Mouse (Mus musculus) T-helper 2 cell (primary cell): ENCODE results near the gene Birc5.

Source experiments
- in situ Hi-C: fragments of 300-600 bp; cut with MboI, MseI; formaldehyde crosslinking; loops from one replicate; pipeline ENCODE4 v1.15.1; 2025; ENCODE audit warnings: high pct_unique_total_duplicates

The Birc5 gene

GRCm38 (mm10) chr11:117848985-117849671, at the start of gene Birc5:
TSS of gene Birc5 (plus strand) at chr11:117849251.
- in situ Hi-C loops, result no loop called here

- in situ Hi-C loops, result loop anchor here (25.0 kb wide), 1 partner anchor 1413 kb away; no protein-coding TSS in a partner anchor
Observed at GRCm38 (mm10) chr11:117800038-117800437, 49.0 kb upstream of the Birc5 start.

DNA sequence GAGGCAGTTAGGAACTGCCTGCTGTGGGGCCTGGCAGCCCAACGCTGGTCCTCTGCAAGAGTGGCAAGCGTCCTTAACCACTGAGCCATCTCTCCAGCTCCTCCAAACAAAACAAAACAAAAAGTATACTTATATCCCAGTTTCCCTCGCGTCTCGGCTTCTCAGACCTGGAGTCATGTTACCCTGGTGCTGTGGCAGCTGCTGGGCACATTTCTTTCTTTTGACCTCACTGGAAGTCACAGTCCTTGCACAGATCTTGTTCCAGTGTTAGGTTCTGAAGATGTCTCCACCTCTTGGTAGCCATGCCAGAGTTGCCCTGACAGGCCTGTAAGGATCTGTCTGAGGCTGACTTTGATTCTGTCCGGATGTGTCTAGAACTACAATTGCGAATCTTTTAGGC, 47.4 kb upstream of the Birc5 start:
- in situ Hi-C loops, result loop anchor here (25.0 kb wide), 1 partner anchor 1414 kb away; no protein-coding TSS in a partner anchor

DNA sequence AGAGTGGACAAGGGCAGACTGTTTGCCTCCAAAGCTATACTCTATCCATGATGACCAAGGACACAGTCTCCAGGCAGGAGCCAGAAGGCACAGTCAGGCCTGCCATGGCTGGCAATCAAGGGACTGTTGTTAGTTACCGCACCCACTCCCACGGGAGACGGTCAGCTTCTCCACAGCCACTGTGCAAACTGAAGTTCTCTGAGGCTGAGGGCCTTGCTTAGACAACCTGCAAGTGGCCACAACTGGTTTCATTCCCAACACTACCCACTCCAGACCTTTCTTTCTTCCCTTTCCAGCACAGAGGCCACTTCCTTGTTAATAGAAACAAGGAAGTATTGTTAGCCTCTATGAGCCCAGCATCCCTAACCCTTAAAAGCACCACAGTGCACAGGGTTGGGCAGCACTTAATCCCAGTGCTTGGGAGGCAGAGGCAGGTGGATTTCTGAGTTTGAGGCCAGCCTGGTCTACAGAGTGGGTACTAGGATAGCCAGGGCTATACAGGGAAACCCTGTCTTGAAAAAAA, 45.8 kb upstream of the Birc5 start:
- in situ Hi-C loops, result loop anchor here (25.0 kb wide), 1 partner anchor 1416 kb away; no protein-coding TSS in a partner anchor

DNA sequence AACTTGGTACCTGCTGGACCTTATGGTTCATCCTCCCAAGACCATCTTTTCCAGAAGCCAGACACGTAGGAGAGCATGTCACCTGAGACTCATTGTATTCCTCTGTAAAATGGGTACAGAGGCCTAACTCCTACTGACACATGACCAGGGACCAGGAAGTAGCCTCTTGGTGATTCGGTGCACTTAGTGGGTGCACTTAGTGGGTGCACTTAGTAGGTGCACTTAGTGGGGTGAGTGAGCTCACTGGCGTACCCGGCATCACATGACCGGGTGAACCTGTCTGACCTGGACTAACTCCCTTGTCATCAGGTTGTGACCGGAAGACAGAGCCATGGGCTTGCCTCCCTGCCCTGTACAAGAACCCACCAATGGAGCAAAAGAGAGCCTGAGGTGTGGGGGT, 42.3 kb upstream of the Birc5 start:
- in situ Hi-C loops, result loop anchor here (25.0 kb wide), 1 partner anchor 1419 kb away; no protein-coding TSS in a partner anchor

DNA sequence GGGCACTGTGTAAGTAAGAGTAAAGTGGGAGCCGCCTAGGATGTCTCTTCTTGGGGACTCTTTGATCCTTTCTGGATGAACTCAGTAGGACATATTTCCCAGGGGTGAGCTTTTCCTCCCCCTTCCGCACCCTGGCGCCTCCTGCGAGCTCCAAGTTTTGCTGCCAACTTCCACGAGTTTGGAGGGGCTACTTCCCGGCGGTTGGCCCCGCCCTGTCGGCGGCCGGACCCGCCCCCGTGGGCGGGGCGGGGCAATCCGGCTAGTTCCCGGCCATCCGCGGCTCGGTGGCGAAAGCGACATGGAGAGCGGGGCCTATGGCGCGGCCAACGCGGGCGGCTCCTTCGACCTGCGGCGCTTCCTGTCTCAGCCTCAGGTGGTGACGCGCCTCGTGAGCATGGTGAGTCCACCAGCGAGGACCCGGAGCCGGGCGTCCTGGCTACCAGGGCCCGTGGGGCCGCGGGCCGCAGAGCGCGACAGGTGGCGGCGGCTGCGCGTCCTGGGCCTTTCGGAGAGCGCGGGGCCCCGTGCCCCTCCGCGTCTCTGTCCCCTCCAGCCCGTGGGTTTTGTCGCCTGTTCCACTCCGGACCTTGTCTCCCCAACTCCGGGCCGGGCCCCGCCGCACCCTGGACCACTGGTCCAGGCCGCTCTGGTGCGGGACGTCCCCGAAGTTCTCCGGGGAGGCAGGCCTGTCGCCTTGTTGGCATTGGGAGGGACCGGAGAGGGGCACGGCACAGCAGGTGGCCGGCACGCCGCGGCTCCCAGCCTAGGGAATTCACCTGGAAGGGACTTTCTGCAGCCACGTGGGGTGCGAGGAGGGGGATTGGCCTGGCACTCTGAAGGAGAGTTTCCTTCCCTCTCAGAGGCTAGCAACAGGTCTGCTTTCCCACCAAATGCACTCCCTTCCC, 39.4 kb upstream of the Birc5 start, which contains the start of the genes Gm20708 and Syngr2:
Gene Gm20708 (plus strand): TSS at position 262 of the 905 bp plus-strand sequence.
Gene Syngr2 (plus strand): TSS at position 262 of the 905 bp plus-strand sequence.
- in situ Hi-C loops, result loop anchor here (25.0 kb wide), 1 partner anchor 1422 kb away; no protein-coding TSS in a partner anchor

DNA sequence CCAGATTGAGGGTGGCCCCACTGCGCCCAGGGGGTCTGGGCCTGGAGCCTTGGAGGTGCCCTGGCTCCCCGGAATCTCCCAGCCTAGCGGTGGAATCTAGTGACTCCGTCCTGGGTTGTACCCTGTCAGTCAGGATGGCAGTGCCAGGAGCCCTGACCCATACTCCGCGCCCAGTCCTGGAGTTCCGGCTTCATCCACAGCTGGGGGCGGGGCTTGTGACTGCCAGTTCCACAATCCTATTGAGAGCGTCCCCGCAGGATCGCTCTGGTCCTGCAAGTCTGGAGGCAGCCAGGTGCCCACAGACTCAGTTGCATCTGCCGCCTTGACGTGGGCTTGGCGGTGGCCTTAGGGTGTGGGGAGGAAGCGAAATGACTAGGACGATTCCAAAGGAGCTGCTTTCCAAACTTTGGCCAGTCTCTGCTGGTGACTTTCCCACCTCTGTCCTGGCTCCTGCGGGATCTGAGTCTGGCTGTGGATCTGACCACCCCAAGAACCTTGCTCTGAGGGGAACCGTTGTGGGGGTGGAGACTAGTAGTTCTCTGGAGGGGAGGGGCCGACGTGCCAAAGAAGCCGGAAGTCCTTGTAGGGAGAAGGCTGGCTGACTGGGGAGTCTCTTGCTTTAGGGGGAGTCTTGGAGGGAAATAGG, 38.5 kb upstream of the Birc5 start:
- in situ Hi-C loops, result loop anchor here (25.0 kb wide), 1 partner anchor 1423 kb away; no protein-coding TSS in a partner anchor

DNA sequence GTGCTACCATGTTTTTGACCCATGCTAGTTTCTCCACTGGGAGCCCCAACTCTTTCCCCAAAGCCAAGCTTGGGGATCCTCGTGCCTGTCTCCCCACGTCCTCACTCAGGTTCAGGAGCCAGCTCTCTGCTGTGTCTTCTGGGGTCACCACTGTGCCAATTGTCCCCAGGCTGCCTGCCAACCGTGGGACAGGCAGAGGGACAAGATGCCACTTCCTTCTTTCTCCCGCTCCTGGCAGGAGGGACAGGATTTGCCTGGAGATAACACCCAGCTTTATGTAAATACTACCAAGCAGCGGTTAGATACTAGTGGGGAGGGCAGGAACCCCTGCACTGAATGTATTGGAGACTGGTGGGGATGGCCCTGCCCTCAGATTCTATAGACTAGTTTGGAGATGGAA, 35.2 kb upstream of the Birc5 start:
- in situ Hi-C loops, result loop anchor here (25.0 kb wide), 1 partner anchor 1427 kb away; no protein-coding TSS in a partner anchor

DNA sequence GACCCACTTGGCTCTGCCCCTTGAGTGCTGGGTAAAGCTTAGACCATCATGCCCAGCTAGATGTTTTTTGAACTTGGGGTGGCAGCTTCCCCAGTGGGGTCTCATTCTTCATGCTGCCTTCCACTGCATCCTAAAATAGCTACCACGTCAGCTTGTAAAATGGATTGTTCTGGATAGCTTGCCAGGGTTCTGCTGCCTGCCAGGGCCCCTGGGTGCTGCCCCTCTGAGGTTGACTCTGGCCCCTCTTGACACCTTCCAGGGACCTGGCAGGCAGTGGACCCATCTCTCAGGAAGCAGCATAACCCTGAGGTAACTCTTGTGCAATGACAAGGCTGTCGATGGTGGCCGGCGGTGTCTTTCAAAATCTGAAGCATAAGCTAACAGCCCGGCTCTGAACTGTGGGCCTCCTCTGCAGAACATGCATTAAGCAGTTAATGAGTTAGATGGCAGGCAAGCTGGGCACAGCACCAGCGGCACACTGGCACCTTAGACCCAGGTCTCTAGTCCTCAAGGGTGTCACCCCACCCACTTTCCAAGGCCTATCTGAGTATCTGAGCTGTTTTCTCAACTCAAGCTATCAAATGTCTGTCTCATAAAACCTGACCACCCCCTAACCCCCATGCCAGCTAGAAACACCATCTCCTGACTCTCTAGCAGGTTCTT, 34.2 kb upstream of the Birc5 start:
- in situ Hi-C loops, result loop anchor here (25.0 kb wide), 1 partner anchor 1428 kb away; no protein-coding TSS in a partner anchor

- in situ Hi-C loops, result loop anchor here (25.0 kb wide), 1 partner anchor 1429 kb away; no protein-coding TSS in a partner anchor
Observed at GRCm38 (mm10) chr11:117815850-117816249, 33.2 kb upstream of the Birc5 start.

DNA sequence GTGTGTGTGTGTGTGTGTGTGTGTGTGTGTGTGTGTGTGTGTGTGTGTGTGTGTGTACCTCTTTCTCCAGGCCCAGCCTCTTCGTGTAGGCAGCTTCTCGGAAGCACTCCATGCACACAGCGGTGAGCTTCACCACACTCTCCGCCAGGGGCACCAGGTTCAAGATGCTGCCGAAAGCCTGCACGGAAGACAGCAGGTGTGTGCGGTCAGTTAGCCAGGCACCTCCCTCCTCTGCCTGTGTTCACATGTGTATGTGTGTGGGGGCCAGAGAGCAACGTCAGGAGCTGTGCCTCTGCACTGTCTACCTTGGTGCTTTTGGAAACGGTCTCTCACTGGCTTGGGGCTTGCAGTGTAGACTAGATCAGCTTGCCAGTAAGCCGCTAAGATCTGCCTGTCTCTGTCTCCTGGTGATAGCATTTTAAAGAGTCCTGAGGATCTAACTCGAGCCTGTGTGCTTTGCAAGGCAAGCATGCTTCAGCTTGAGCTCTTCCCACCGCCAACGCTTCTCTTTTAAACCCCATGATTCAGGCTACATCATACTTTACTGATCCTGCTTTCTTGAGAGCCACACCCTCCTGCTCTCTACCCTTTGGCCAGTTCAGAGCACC, 32.6 kb upstream of the Birc5 start:
- in situ Hi-C loops, result loop anchor here (25.0 kb wide), 1 partner anchor 1429 kb away; no protein-coding TSS in a partner anchor

GRCm38 (mm10) chr11:117819095-117819494, 30.0 kb upstream of the Birc5 start:
- in situ Hi-C loops, result loop anchor here (25.0 kb wide), 1 partner anchor 1432 kb away; no protein-coding TSS in a partner anchor

DNA sequence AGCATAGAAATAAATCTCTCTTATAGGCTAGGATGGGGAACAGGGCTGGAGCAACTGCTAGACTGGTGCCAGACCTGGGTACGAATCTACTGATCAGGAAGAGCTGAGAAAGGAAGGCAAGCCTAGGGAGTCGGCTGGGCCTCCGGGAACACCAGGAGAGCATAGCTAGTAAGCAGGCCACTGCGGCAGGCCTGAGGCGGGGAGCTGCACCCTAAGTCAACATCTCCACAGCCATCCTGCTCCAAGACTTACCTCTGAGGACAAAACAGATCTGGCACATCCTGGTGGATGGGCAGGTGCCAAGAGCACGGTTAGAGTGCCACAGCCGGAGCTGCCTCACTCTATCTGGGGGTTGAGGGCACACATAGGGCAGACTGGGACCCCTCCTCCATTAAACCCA, 28.9 kb upstream of the Birc5 start:
- in situ Hi-C loops, result loop anchor here (5.0 to 25.0 kb wide), 2 partner anchors 68 to 1433 kb away; no protein-coding TSS in a partner anchor

GRCm38 (mm10) chr11:117821868-117822267, 27.2 kb upstream of the Birc5 start:
- in situ Hi-C loops, result loop anchor here (5.0 to 25.0 kb wide), 2 partner anchors 70 to 1435 kb away; no protein-coding TSS in a partner anchor

DNA sequence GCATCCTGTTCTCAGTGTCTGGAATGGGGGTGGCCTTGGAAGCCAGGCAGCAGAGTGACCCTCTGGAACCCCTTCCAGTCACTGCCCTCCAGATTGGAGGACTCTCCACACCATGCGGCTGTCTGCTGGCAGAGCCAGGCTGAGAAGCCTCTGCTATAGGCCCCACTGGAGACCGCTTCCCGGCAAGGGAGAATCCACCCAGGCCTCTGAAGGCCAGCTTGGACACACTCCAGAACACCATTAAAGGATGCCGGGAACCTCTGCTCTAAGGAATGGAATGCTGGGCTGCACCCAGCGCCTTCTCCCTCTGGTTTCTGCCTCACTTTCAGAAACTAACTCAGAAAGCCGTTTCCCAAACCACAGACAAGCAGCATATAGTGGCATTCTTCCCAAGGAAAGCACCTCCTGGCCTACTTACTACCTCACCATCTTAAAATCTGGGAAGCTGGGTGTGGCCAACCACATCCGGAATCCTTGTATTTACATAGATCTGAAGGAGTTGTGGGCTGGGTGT, 26.3 kb upstream of the Birc5 start:
- in situ Hi-C loops, result loop anchor here (5.0 to 25.0 kb wide), 2 partner anchors 70 to 1435 kb away; no protein-coding TSS in a partner anchor

DNA sequence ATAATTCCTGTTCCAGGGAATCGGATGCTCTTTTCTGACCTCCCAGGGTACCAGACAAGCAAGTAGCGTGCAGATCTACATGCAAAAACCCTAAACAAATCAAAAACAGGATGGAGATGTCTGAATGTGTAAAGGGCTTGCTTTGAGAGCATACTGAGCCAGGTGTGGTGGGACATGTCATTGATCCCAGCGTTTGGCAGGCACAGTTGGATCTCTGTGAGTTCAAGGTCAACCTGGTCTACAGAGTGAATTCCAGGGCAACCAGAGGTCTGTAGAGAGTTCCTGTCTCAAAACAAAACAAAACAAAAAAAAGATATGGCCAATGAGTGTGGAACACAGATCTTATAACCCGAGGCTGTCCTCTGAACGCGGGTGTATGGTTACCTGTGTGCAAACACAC, 25.6 kb upstream of the Birc5 start:
- in situ Hi-C loops, result loop anchor here (5.0 to 25.0 kb wide), 2 partner anchors 71 to 1436 kb away; no protein-coding TSS in a partner anchor

- in situ Hi-C loops, result loop anchor here (5.0 to 25.0 kb wide), 2 partner anchors 72 to 1437 kb away; no protein-coding TSS in a partner anchor
Observed at GRCm38 (mm10) chr11:117824060-117824969, 24.7 kb upstream of the Birc5 start.
